Mouse (Mus musculus): Measurements from ENCODE around the gene Proser1. TPM values are rescaled to one million over a fixed set of nuclear protein-coding genes. Genes with fewer than 3 reads are reported as not detected.

Gene Proser1
- polyA plus RNA-seq, 1 experiment from 2014 or later: 4.0 TPM

DNA sequence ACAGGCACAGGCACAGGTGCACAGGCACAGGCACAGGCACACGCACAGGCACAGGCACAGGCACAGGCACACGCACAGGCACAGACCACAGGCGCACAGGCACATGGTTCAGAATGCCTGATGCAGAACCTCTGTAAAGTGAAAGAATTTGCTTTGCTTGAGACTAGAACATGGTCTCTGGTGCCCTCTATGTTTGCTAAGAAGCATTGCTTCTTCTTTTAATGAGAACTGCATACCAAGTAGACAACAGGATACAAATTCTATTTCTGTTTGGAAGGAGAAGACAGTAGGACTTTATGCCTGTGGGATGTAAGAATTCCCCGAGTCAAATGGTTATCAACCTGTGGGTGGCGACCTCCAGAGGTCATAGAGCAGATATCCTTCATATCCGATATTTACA is 39.0 kb downstream of the Proser1 start:
- ATAC-seq (no peak), DNase-seq (no peak)
- H3K27me3 ChIP-seq (ENCODE audit: insufficient read depth, low read length): no peaks in the 10 kb centered on the region
- H3K9me3 ChIP-seq (ENCODE audit: low read length): no peaks in the 10 kb centered on the region
- H3K4me1 ChIP-seq (ENCODE audit: insufficient read depth): no peaks in the 10 kb centered on the region
- H3K27ac ChIP-seq (ENCODE audit: low read depth): no peak overlapping the region
- H3K4me3 ChIP-seq (ENCODE audit: low read depth, low read length): no peak overlapping the region
- TF ChIP-seq EP300 (IDR thresholded peaks at IDR 0.05; ENCODE audit: low read depth) (no peak), CTCF (IDR thresholded peaks at IDR 0.05; ENCODE audit: low read depth) (peak; percentile 67)
- H3K9ac ChIP-seq (replicated peaks): no peak overlapping the region
- 54% methylated on average over 6 of the region's 6 CpGs for WGBS (ENCODE audit: insufficient replicate concordance)
- H3K4me2 ChIP-seq (ENCODE audit: low read depth, low read length): no peak overlapping the region
- H3K36me3 ChIP-seq (replicated peaks; ENCODE audit: insufficient read depth, low read length): no peaks in the 10 kb centered on the region

DNA sequence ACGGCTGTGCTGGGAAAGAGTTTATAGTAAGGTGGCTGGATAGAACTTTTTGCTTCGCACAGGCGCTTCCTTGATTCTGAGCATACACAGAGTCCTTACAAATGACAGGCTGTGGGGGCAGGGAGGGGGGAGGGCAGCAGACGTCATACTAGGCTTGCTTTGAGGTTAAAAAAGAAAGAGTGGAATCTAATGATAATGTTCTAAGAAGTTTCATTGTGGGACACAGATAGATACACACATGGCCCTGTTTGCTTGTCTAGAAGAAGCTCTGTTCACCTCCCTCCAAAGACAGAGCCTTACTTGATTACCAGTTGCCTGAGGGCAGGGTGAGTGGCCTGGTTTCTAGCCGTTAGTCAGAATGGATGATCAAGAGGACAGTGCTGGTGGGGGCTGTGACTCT is 49.6 kb downstream of the Proser1 start:
- Histone ChIP-seq H3K4me1 (ENCODE audit: insufficient read depth) (no peaks in the 10 kb centered on the region), H3K9ac (replicated peaks) (no peak overlapping the region), H3K4me2 (ENCODE audit: low read depth, low read length) (no peak overlapping the region), H3K9me3 (ENCODE audit: low read length) (no peaks in the 10 kb centered on the region), H3K27me3 (ENCODE audit: insufficient read depth, low read length) (no peaks in the 10 kb centered on the region), H3K27ac (ENCODE audit: low read depth) (no peak overlapping the region), H3K4me3 (ENCODE audit: low read depth, low read length) (no peak overlapping the region), H3K36me3 (replicated peaks; ENCODE audit: insufficient read depth, low read length) (no peaks in the 10 kb centered on the region)
- WGBS (ENCODE audit: insufficient replicate concordance): 33% methylated on average over 5 of the region's 5 CpGs
- no peak for DNase-seq
- ATAC-seq: peak; percentile 60
- TF ChIP-seq CTCF (IDR thresholded peaks at IDR 0.05; ENCODE audit: low read depth) (no peak), EP300 (IDR thresholded peaks at IDR 0.05; ENCODE audit: low read depth) (no peak)

DNA sequence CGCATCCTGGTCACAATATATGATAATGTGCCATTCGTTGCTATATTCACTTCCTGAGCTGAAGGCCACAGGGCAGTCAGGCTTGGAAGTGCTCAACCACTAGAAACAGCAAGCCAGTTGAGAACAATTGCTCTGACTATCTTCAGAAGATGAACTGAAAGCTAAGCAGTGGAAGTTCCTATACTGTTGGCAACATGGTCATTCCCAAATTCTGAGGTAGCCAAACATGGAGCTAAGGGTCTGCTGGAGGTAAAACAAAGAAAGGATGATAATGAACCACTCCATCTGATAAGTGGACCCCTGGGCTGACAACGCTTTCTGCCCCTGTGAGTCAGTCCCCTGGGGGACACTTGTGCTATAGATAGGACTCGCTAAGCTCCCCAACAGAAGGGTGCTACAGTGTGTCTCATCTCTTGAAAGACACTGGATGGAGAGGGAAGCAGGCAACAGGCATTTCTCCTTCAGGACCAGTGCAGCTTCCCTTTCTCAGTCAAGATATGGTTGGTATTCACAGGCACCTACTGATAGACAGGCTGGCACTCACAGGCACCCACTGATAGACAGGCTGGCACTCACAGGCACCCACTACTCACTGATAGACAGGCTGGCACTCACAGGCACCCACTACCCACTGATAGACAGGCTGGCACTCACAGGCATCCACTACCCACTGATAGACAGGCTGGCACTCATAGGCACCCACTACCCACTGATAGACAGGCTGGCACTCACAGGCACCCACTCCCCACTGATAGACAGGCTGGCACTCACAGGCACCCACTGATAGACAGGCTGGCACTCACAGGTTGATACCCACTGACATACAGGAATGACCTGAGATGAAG is 51.0 kb downstream of the Proser1 start:
- ATAC-seq: no peak
- H3K36me3 ChIP-seq (replicated peaks; ENCODE audit: insufficient read depth, low read length): no peaks in the 10 kb centered on the region
- H3K4me1 ChIP-seq (ENCODE audit: insufficient read depth): no peaks in the 10 kb centered on the region
- no peak overlapping the region for H3K27ac ChIP-seq (ENCODE audit: low read depth)
- no peaks in the 10 kb centered on the region for H3K27me3 ChIP-seq (ENCODE audit: insufficient read depth, low read length)
- TF ChIP-seq CTCF (IDR thresholded peaks at IDR 0.05; ENCODE audit: low read depth) (no peak), EP300 (IDR thresholded peaks at IDR 0.05; ENCODE audit: low read depth) (no peak)
- no peak for DNase-seq
- no peak overlapping the region for H3K4me2 ChIP-seq (ENCODE audit: low read depth, low read length)
- WGBS (ENCODE audit: insufficient replicate concordance): 54% methylated on average over 4 of the region's 4 CpGs
- H3K9me3 ChIP-seq (ENCODE audit: low read length): no peaks in the 10 kb centered on the region
- no peak overlapping the region for H3K4me3 ChIP-seq (ENCODE audit: low read depth, low read length)
- H3K9ac ChIP-seq (replicated peaks): no peak overlapping the region

DNA sequence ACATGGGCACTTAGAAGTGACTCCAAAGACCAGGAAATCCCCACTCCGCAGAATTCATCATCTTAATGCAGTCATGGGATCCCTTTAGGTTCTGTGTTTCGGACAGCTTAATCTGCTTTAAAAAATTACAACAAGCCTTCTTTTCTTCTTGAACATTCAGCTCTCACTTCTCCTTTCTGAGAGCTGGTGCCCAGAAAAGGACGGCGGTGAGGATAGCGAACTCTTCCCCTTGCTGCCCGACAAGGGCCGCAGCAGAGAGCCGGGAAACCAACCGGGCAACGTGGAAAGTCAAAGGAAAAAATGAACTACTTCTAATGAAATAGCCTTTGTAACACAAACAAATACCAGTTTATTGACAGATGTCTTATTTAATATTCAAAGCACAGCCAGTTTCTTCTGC is 59.3 kb downstream of the Proser1 start:
- Histone ChIP-seq H3K27me3 (ENCODE audit: insufficient read depth, low read length) (no peaks in the 10 kb centered on the region), H3K9ac (replicated peaks) (no peak overlapping the region), H3K4me3 (ENCODE audit: low read depth, low read length) (no peak overlapping the region), H3K4me2 (ENCODE audit: low read depth, low read length) (no peak overlapping the region), H3K4me1 (ENCODE audit: insufficient read depth) (0 out of 2 replicates have a peak, but pooled peaks cover 4% of the 10 kb centered on the region), H3K36me3 (replicated peaks; ENCODE audit: insufficient read depth, low read length) (no peaks in the 10 kb centered on the region), H3K27ac (ENCODE audit: low read depth) (no peak overlapping the region), H3K9me3 (ENCODE audit: low read length) (no peaks in the 10 kb centered on the region)
- WGBS (ENCODE audit: insufficient replicate concordance): 67% methylated on average over 10 of the region's 10 CpGs
- DNase-seq (no peak), ATAC-seq (no peak)
- TF ChIP-seq CTCF (IDR thresholded peaks at IDR 0.05; ENCODE audit: low read depth) (no peak), EP300 (IDR thresholded peaks at IDR 0.05; ENCODE audit: low read depth) (no peak)

DNA sequence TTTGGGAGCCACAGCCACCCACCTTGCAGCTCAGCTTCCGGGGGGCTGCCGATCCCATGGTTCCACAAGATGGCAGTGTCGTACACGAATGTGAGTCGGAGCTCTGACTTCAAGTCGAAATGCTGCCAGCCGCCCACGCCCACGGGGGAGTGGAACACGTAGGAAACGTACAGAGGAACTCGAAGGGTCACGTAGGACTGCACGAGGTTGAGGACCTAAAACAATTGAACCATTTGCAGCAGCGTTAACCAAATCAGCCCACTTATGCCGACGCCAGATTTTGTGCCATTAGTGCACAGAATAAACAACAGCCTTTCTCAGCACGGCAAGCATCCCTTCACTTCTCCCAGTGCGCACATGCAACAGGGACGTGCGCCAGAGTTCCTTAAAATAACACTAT is 62.3 kb downstream of the Proser1 start:
- DNase-seq (peak; percentile 67), ATAC-seq (no peak)
- H3K9me3 ChIP-seq (ENCODE audit: low read length): no peaks in the 10 kb centered on the region
- H3K4me2 ChIP-seq (ENCODE audit: low read depth, low read length): peak overlapping the region; percentile 62
- TF ChIP-seq EP300 (IDR thresholded peaks at IDR 0.05; ENCODE audit: low read depth) (no peak), CTCF (IDR thresholded peaks at IDR 0.05; ENCODE audit: low read depth) (peak; percentile 66)
- 11% methylated on average over 21 of the region's 21 CpGs for WGBS (ENCODE audit: insufficient replicate concordance)
- no peaks in the 10 kb centered on the region for H3K36me3 ChIP-seq (replicated peaks; ENCODE audit: insufficient read depth, low read length)
- 0 out of 2 replicates have a peak overlapping the region, but pooled peaks have one; percentile 15 for H3K4me3 ChIP-seq (ENCODE audit: low read depth, low read length)
- H3K9ac ChIP-seq (replicated peaks): no peak overlapping the region
- no peaks in the 10 kb centered on the region for H3K27me3 ChIP-seq (ENCODE audit: insufficient read depth, low read length)
- 0 out of 2 replicates have a peak, but pooled peaks cover 4% of the 10 kb centered on the region for H3K4me1 ChIP-seq (ENCODE audit: insufficient read depth)
- H3K27ac ChIP-seq (ENCODE audit: low read depth): no peak overlapping the region

DNA sequence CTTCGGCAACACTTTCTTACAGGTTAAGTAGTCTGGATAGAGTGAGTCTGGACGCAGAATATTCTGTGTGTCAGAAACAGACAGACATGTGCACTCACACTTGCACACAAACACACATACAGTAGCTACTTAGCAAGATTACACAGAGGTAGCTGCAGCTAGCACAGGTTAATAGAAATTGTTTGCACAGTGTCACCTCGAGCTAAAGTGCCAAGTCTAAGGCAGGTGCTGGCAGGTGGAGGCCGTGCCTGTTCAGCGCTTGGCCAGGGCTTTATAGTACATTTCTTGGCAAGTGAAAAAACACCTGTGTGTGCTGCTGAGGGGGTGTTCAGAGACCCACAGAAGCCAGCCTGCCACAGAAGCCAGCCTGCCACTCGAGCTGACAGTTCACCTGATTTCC is 66.8 kb downstream of the Proser1 start:
- no peak for TF ChIP-seq EP300 (IDR thresholded peaks at IDR 0.05; ENCODE audit: low read depth)
- no peak for TF ChIP-seq CTCF (IDR thresholded peaks at IDR 0.05; ENCODE audit: low read depth)
- ATAC-seq (no peak), DNase-seq (no peak)
- Histone ChIP-seq H3K4me2 (ENCODE audit: low read depth, low read length) (no peak overlapping the region), H3K27me3 (ENCODE audit: insufficient read depth, low read length) (no peaks in the 10 kb centered on the region), H3K9me3 (ENCODE audit: low read length) (no peaks in the 10 kb centered on the region), H3K4me1 (ENCODE audit: insufficient read depth) (0 out of 2 replicates have a peak, but pooled peaks cover 4% of the 10 kb centered on the region), H3K9ac (replicated peaks) (no peak overlapping the region), H3K4me3 (ENCODE audit: low read depth, low read length) (no peak overlapping the region), H3K27ac (ENCODE audit: low read depth) (no peak overlapping the region), H3K36me3 (replicated peaks; ENCODE audit: insufficient read depth, low read length) (no peaks in the 10 kb centered on the region)
- 62% methylated on average over 6 of the region's 6 CpGs for WGBS (ENCODE audit: insufficient replicate concordance)

Other genes starting within 250 kb of the Proser1 start
- gene Nhlrc3, start 334 bp upstream of the Proser1 start, polyA plus RNA-seq (2015; fragmentation: Nextera tagmentation; extraction: Ambion mirVana): 5.0 and 6.1 TPM in 2 replicates
- not detected in 2 replicates for gene Stoml3, start 25.0 kb downstream of the Proser1 start, polyA plus RNA-seq (2015; fragmentation: Nextera tagmentation; extraction: Ambion mirVana)
- gene Frem2, start 193.7 kb downstream of the Proser1 start, polyA plus RNA-seq (2015; fragmentation: Nextera tagmentation; extraction: Ambion mirVana): 0.05 and 0.06 TPM in 2 replicates

Measured in liver, postnatal 0 days (tissue).